Mouse (Mus musculus) retina, postnatal 7 days (tissue): ENCODE results near the gene Mid1.
"Not testable (repeated sequence)": the region's sequence is repeated elsewhere in the genome, so short reads cannot be mapped to it uniquely, and the experiment has no call there.

Experiments
- DNase-seq: peaks from one replicate; pipeline ENCODE4 v3.0.0-alpha.2; 2012; ENCODE audit warnings: low read depth, low spot score

Mid1 gene

GRCm38 (mm10) chrX:169882220-169882609, 197.2 kb downstream of the Mid1 start:
- no peak for DNase-seq

- DNase-seq: no peak
Measured at GRCm38 (mm10) chrX:169883536-169884272, 198.7 kb downstream of the Mid1 start.

GRCm38 (mm10) chrX:169890541-169890940, 205.5 kb downstream of the Mid1 start:
- no peak for DNase-seq

GRCm38 (mm10) chrX:169892100-169892499, 207.1 kb downstream of the Mid1 start:
- no peak for DNase-seq

GRCm38 (mm10) chrX:169892631-169893030, 207.6 kb downstream of the Mid1 start:
- DNase-seq: no peak

GRCm38 (mm10) chrX:169899227-169899950, 214.4 kb downstream of the Mid1 start:
- DNase-seq: no peak

GRCm38 (mm10) chrX:169902860-169903259, 217.9 kb downstream of the Mid1 start:
- no peak for DNase-seq

- no peak for DNase-seq
Measured at GRCm38 (mm10) chrX:169903656-169904055, 218.7 kb downstream of the Mid1 start.

- DNase-seq: no peak
Measured at GRCm38 (mm10) chrX:169906054-169906508, 221.1 kb downstream of the Mid1 start.

GRCm38 (mm10) chrX:169909898-169910297, 224.9 kb downstream of the Mid1 start:
- DNase-seq: no peak

- no peak for DNase-seq
Measured at GRCm38 (mm10) chrX:169915738-169916137, 230.7 kb downstream of the Mid1 start.

- DNase-seq: no peak
Measured at GRCm38 (mm10) chrX:169922541-169922940, 237.5 kb downstream of the Mid1 start.

GRCm38 (mm10) chrX:169923417-169923816, 238.4 kb downstream of the Mid1 start:
- DNase-seq: no peak

GRCm38 (mm10) chrX:169925600-169925999, 240.6 kb downstream of the Mid1 start:
- peak; percentile 20 for DNase-seq

GRCm38 (mm10) chrX:169927110-169927817, 242.3 kb downstream of the Mid1 start:
- DNase-seq: no peak

- no peak for DNase-seq
Measured at GRCm38 (mm10) chrX:169930868-169931267, 245.9 kb downstream of the Mid1 start.

GRCm38 (mm10) chrX:169933228-169933627, 248.2 kb downstream of the Mid1 start:
- no peak for DNase-seq

- DNase-seq: no peak
Measured at GRCm38 (mm10) chrX:169937119-169937719, 252.2 kb downstream of the Mid1 start.

- no peak for DNase-seq
Measured at GRCm38 (mm10) chrX:169940531-169940930, 255.5 kb downstream of the Mid1 start.

- no peak for DNase-seq
Measured at GRCm38 (mm10) chrX:169950596-169950995, 265.6 kb downstream of the Mid1 start.

GRCm38 (mm10) chrX:169969337-169969736, 284.3 kb downstream of the Mid1 start:
- DNase-seq: no peak

GRCm38 (mm10) chrX:169969765-169970164, 284.8 kb downstream of the Mid1 start:
- not testable (repeated sequence) for DNase-seq
